Mouse (Mus musculus) lung, embryonic 14.5 days (tissue): ENCODE measurements around the gene Camsap3. TPM values are rescaled to one million over a fixed set of nuclear protein-coding genes. Genes with fewer than 3 reads are reported as not detected.
"Not testable (repeated sequence)": the region's sequence is repeated elsewhere in the genome, so short reads cannot be mapped to it uniquely, and the experiment has no call there.

Experiments
- ATAC-seq: fragments of 200-750 bp; cut with Nextera tagmentation; 2 replicates; pipeline ENCODE4 v1.8.0; 2017; ENCODE audit warnings: mild to moderate bottlenecking, moderate TSS enrichment, moderate library complexity; ENCODE audit not compliant: insufficient read depth
- DNase-seq: peaks from one replicate; pipeline ENCODE4 v3.0.0-alpha.2; 2015
- H3K27ac ChIP-seq: fragments of 300-500 bp; sonication (generic); 2 replicates; pipeline ENCODE4 v1.5.1; 2014; ENCODE audit warnings: low read depth, mild to moderate bottlenecking, moderate library complexity
- H3K27me3 ChIP-seq: fragments of 300-500 bp; sonication (generic); 2 replicates; pipeline ENCODE4 v1.6.1; 2014; ENCODE audit warnings: low read length, control low read depth; ENCODE audit not compliant: insufficient read depth
- H3K36me3 ChIP-seq: fragments of 300-500 bp; sonication (generic); 2 replicates; pipeline ENCODE4 v1.6.1; 2014; ENCODE audit warnings: control low read depth; ENCODE audit not compliant: insufficient read depth
- H3K4me1 ChIP-seq: fragments of 300-500 bp; sonication (generic); 2 replicates; pipeline ENCODE4 v1.6.1; 2014; ENCODE audit warnings: antibody characterized with exemption, control low read depth; ENCODE audit not compliant: insufficient read depth
- H3K4me2 ChIP-seq: fragments of 300-500 bp; sonication (generic); 2 replicates; pipeline ENCODE4 v1.6.1; 2014; ENCODE audit warnings: mild to moderate bottlenecking
- H3K4me3 ChIP-seq: fragments of 300-500 bp; sonication (generic); 2 replicates; pipeline ENCODE4 v1.5.1; 2014; ENCODE audit warnings: low read depth, low read length
- H3K9ac ChIP-seq: fragments of 300-500 bp; sonication (generic); 2 replicates; pipeline ENCODE4 v1.6.1; 2014
- H3K9me3 ChIP-seq: fragments of 300-500 bp; sonication (generic); 2 replicates; pipeline ENCODE4 v1.6.1; 2016; ENCODE audit warnings: low read depth, low read length, control low read depth
- CTCF ChIP-seq: IDR thresholded peaks from 2 replicates; pipeline ENCODE4 v1.5.1; 2016; ENCODE audit warnings: antibody characterized with exemption, low read depth
- WGBS: fragments of 180-500 bp; shearing (Covaris S2); extraction: QIAGEN DNeasy Blood & Tissue Kit; methylation state at CpG from one replicate; pipeline ENCODE4 v1.1.7; 2014; 5-methylcytosine and 5-hydroxymethylcytosine counted together
- polyA plus RNA-seq: library from polyadenylated mRNA; unstranded; fragments of >200 nt; fragmentation: Nextera tagmentation; extraction: Ambion mirVana; gene quantifications from 2 replicates; pipeline ENCODE4 v1.2.1, GENCODE M21; 2014

Camsap3 gene
- polyA plus RNA-seq, 1 experiment from 2014 or later = 7.5 TPM

DNA sequence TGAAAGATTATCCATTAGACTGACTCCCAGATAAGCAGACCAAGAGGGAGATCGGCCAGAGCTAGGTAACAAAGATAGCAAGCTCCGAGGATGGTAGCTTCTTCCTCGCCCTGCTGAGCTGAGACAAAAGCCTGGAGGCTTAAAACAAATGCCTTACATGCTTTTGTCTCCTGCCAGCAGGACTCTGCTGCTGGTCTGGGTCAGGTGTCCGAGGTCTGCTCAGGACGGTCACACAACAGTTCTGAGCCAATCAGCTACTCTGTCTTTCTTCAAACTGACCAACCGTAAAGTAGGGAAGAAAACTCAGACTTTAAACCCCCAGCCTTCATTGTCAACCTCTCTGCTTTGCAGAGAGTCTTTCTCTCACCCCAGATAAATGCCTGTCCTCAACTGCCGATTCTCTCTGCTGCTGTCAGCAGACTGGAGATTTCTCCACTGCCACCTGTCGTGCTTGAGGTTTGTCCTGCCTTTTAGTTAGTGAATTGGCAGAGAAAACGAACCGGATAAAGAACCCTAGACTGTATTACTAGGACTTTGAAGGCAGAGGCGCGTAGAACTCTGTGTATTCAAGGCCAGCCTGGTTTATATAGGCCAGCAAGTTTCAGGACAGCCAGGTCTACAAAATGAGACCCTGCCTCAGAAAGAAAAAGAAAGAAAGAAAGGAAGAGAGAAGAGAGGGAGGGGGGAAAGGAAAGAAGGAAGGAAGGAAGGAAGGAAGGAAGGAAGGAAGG lies 19.3 kb upstream of the Camsap3 start, which contains the start of gene C330021F23Rik:
Gene C330021F23Rik (plus strand): TSS at position 350 of the 731 bp plus-strand sequence.
- no peaks in the 10 kb centered on the region for H3K36me3 ChIP-seq
- peak; percentile 8 for DNase-seq

DNA sequence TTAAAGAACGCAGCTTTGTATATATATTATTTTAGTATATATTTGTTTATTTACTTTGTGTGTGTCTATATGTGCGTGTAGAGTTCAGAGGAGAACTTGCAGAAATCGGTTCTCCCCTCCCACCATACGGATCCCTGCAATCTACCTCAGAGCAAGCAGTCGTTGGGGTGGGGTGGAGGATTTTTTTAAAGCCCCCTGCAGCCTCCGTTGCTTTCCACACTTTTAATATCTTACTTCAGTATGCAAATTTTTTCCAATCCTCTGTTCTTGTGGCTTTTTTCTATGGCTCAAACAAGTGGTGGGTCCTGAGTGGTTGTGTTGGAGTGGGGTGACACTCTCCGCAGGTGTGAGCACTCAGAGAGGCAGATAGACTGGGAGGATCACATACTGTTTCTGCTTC lies 18.7 kb upstream of the Camsap3 start:
- Histone ChIP-seq H3K4me2 (peak overlapping the region; percentile 44), H3K4me3 (no peak overlapping the region), H3K4me1 (no peaks in the 10 kb centered on the region), H3K27ac (no peak overlapping the region), H3K9me3 (no peaks in the 10 kb centered on the region), H3K36me3 (no peaks in the 10 kb centered on the region), H3K9ac (no peak overlapping the region), H3K27me3 (no peaks in the 10 kb centered on the region)
- DNase-seq (no peak), ATAC-seq (no peak)
- no peak for TF ChIP-seq CTCF
- WGBS = 10% methylated on average over 7 of the region's 7 CpGs

More for the DNA sequence above, 19.3 kb upstream of the Camsap3 start, which contains the start of gene C330021F23Rik:
- Histone ChIP-seq H3K27ac (no peak within 1 kb of the TSS), H3K27me3 (no peaks in the 10 kb centered on the region), H3K4me3 (no peak within 1 kb of the TSS), H3K4me1 (no peaks in the 10 kb centered on the region), H3K9me3 (no peaks in the 10 kb centered on the region), H3K9ac (no peak within 1 kb of the TSS; the same call in 1 of the 2 replicates), H3K4me2 (peak within 1 kb of the TSS; percentile 44)
- ATAC-seq = no peak
- TF ChIP-seq CTCF = no peak
- WGBS = 5% methylated on average over 12 of the region's 12 CpGs

DNA sequence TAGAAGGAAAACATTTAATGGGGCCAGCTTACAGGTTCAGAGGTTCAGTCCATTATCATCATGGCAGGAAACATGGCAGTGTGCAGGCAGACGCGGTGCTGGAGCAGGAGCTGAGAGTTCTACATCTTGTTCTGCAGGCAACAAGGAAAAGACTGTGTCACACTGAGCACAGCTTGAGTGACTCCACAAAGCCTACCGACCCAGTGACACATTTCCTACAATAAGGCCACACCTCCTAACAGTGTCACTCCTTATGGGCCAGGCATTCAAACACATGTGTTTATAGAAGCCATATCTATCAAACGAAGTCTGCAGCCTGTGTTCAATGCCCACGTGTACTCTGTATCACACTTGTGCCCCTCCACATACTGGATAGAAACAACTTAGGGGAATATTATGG lies 17.3 kb upstream of the Camsap3 start:
- no peaks in the 10 kb centered on the region for H3K36me3 ChIP-seq
- DNase-seq = no peak
- no peak for ATAC-seq
- no peak overlapping the region for H3K9ac ChIP-seq
- no peaks in the 10 kb centered on the region for H3K27me3 ChIP-seq
- no peaks in the 10 kb centered on the region for H3K9me3 ChIP-seq
- no peak overlapping the region for H3K4me2 ChIP-seq
- TF ChIP-seq CTCF = no peak
- H3K4me3 ChIP-seq = no peak overlapping the region
- 74% methylated on average over 5 of the region's 5 CpGs for WGBS
- H3K27ac ChIP-seq = no peak overlapping the region
- H3K4me1 ChIP-seq = no peaks in the 10 kb centered on the region

DNA sequence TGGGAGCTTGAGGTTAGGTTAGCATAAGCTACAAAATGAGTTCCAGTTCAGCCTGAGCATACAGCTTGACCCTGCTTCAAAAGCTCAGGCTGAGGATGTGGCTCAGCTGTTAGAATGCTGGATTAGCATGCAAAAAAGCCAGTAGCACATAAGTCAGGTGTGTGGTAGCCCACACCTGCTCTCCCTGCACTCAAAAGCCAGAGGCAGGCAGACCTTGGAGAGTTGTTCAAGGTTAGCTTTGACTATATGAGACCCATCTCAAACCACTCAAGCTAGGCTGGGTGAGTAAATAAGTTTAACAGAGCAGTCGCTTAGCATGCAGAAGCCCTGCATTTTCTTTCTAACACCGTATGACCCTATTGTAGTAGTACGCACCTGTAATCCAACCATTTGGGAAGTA lies 12.5 kb upstream of the Camsap3 start:
- Histone ChIP-seq H3K4me3 (no peak overlapping the region), H3K4me2 (no peak overlapping the region), H3K36me3 (no peaks in the 10 kb centered on the region), H3K27ac (no peak overlapping the region), H3K9me3 (no peaks in the 10 kb centered on the region), H3K9ac (no peak overlapping the region), H3K4me1 (no peaks in the 10 kb centered on the region), H3K27me3 (no peaks in the 10 kb centered on the region)
- DNase-seq (no peak), ATAC-seq (no peak)
- no peak for TF ChIP-seq CTCF
- 78% methylated on average over 3 of the region's 3 CpGs for WGBS

DNA sequence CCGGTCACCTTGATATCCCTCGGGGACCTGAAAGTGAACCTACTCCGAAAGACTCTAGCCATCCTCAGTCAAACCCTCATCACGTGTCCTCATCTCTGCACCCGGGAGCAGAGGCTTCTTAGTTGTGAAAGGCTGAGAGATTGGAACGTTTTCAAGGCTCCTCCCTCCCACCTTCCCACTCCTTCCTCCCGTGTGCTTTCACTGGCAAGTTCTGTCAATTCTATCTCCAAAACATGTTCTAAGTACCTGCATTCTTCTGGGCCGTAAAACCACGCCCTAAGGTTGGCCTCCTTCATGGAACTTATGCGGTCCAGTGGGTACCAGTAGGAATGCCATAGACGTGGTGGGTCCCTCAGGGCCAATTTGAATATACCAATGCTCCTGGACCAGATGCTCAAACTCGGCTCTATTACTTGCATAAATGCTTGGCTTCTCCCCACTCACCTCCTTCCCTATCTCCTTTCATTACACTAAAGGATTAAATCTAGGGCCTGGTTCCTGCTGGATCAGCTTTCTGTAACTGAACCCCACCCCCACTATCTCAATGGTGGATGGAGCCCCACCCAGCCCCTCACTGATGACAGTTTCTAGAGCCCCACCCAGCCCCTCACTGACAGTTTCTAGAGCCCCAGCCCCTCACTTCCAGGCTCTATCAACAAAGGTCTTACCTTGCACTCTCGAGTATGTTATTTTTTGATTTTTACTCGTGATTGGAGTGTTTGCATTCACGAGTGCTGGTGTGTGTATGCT lies 10.7 kb upstream of the Camsap3 start:
- Histone ChIP-seq H3K27ac (no peak overlapping the region), H3K27me3 (no peaks in the 10 kb centered on the region), H3K36me3 (no peaks in the 10 kb centered on the region), H3K4me2 (no peak overlapping the region), H3K9ac (no peak overlapping the region), H3K4me3 (no peak overlapping the region), H3K4me1 (no peaks in the 10 kb centered on the region), H3K9me3 (no peaks in the 10 kb centered on the region)
- WGBS = 62% methylated on average over 15 of the region's 15 CpGs
- no peak for DNase-seq
- ATAC-seq = no peak
- no peak for TF ChIP-seq CTCF

DNA sequence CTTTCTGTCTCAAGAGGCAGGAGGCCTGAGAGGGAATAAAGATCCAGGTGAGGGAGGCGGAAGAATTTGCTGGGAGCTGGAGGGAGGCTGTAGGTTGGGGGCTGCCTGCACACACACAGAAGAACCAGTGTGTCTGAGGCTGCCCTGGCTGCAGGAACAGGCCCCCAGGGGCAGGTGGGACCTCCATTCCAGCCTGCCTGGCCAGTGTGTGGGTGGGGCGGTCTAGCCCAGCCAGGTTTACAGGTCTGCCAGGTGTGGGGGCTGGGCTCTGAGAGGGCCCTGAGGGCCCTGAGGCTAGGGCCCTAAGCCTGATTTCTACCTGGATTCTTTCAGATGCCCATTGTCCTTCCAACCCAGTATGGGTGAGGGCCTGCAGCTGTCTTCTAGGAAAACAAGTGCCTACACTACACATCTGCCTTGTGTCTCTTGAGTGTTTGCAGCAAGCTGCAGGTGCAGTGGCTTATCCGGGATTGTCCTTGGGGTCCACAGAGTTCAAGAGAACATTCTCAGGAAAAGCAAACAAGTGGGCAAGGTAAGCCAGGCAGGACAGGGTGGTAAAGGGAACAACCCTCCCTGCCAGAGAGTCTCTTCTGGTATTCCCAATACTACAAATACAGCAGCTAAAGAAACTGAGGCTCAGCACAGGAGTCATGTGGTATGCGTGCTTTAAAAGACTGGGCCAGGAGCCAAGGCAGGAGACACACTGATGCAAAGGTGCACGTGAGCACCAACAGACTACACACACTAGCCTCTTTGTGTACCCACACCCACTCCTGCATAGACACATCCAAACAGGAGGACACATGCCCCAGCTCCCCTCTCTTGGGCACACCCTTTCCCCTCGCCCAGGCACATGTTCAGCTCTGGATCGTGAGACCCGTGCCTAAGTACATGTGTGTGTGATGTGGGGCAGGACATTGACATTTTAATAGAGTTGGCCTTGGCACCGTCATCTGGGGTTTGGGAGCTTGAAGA lies 7.4 kb upstream of the Camsap3 start:
- no peak overlapping the region for H3K9ac ChIP-seq
- peak overlapping the region; percentile 58 for H3K27ac ChIP-seq
- H3K27me3 ChIP-seq = no peaks in the 10 kb centered on the region
- no peak for TF ChIP-seq CTCF
- no peak overlapping the region for H3K4me3 ChIP-seq
- no peaks in the 10 kb centered on the region for H3K36me3 ChIP-seq
- WGBS = 66% methylated on average over 9 of the region's 9 CpGs
- ATAC-seq (peak; percentile 78), DNase-seq (peak; percentile 22)
- no peaks in the 10 kb centered on the region for H3K4me1 ChIP-seq
- no peak overlapping the region for H3K4me2 ChIP-seq
- no peaks in the 10 kb centered on the region for H3K9me3 ChIP-seq

DNA sequence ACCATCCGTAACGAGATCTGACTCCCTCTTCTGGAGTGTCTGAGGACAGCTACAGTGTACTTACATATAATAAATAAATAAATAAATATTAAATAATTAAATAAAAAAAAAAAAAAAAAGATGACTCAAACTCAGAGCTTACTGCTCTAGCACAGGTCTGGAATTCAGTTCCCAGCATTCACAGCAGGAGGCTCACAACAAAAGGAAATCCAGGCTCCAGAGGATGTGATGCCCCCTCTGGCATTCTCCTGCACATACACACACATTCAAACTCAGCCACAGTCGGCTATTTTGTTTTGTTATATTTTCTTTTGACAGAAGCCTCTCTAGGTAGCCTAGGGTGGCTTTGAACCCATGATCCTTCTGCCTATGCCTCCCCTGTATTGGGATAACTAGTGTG lies 5.1 kb upstream of the Camsap3 start:
- not testable (repeated sequence) for H3K36me3 ChIP-seq, H3K27me3 ChIP-seq, DNase-seq, H3K4me3 ChIP-seq, H3K27ac ChIP-seq, H3K4me2 ChIP-seq, H3K9me3 ChIP-seq, ATAC-seq, H3K4me1 ChIP-seq, H3K9ac ChIP-seq
- WGBS = 73% methylated on average over 1 of the region's 3 CpGs
